Mouse (Mus musculus) naive thymus-derived CD4-positive, alpha-beta T cell, adult 5 months (primary cell): ENCODE measurements around the gene C130050O18Rik. TPM values are rescaled to one million over a fixed set of nuclear protein-coding genes. Genes with fewer than 3 reads are reported as not detected.

Experiments used
- polyA plus RNA-seq: library from polyadenylated mRNA; unstranded; fragments of 100-300 nt; shearing (Covaris generic); gene quantifications from one replicate; pipeline ENCODE4 v1.2.1, GENCODE M21; 2017

Gene C130050O18Rik
- polyA plus RNA-seq: not detected

GRCm38 (mm10) chr5:139404801-139405401 is at the start of gene C130050O18Rik:
TSS of gene C130050O18Rik (plus strand) at chr5:139405280.

GRCm38 (mm10) chr5:139377468-139378270 is 27.4 kb upstream of the C130050O18Rik start, which contains the start of gene Gpr146:
TSS of gene Gpr146 (plus strand) at chr5:139377697.

GRCm38 (mm10) chr5:139423026-139423865 is 18.2 kb downstream of the C130050O18Rik start, which contains the start of gene Gper1:
TSS of gene Gper1 (plus strand) at chr5:139423151.

GRCm38 (mm10) chr5:139460384-139461067 is 55.4 kb downstream of the C130050O18Rik start, which contains the start of gene 3110082I17Rik:
TSS of gene 3110082I17Rik (minus strand) at chr5:139460527.

Other genes with a start within 250 kb of the C130050O18Rik start
- gene Sun1, start 204.6 kb upstream of the C130050O18Rik start, polyA plus RNA-seq: 44.9 TPM
- 129 TPM for gene Get4, start 153.0 kb upstream of the C130050O18Rik start, polyA plus RNA-seq
- 1.8 TPM for gene Adap1, start 79.7 kb upstream of the C130050O18Rik start, polyA plus RNA-seq
- gene Cox19, start 53.9 kb upstream of the C130050O18Rik start, polyA plus RNA-seq: 32.0 TPM
- gene Cyp2w1, start 52.7 kb upstream of the C130050O18Rik start, polyA plus RNA-seq: not detected
- 43.4 TPM for gene Gpr146, start 27.6 kb upstream of the C130050O18Rik start, polyA plus RNA-seq
- not detected for gene Gper1, start 17.9 kb downstream of the C130050O18Rik start, polyA plus RNA-seq
- gene 3110082I17Rik, start 55.2 kb downstream of the C130050O18Rik start, polyA plus RNA-seq: 4.0 TPM
- 77.2 TPM for gene Zfand2a, start 79.3 kb downstream of the C130050O18Rik start, polyA plus RNA-seq
- not detected for gene Uncx, start 138.2 kb downstream of the C130050O18Rik start, polyA plus RNA-seq